Mouse (Mus musculus) heart, postnatal 0 days (tissue): ENCODE measurements at regions not wholly inside any gene's neighbourhood (a gene's known extent, or its start where the extent isn't known, plus 50 kb on each side); places are given as distances from the start of the nearest gene placed in this dataset.
A peak's percentile ranks its signal among the peaks of the same experiment; 100 is the strongest.

Experiments used
- ATAC-seq: fragments of 200-750 bp; cut with Nextera tagmentation; 2 replicates; pipeline ENCODE4 v1.8.0; 2017; ENCODE audit warnings: low read depth, moderate number of reproducible peaks, moderate library complexity; ENCODE audit not compliant: insufficient read depth
- DNase-seq: peaks from one replicate; pipeline ENCODE4 v3.0.0-alpha.2; 2016; ENCODE audit warnings: low spot score
- H3K27ac ChIP-seq: fragments of 300-500 bp; sonication (generic); 2 replicates; pipeline ENCODE4 v1.5.1; 2014; ENCODE audit warnings: low read depth, mild to moderate bottlenecking
- H3K27me3 ChIP-seq: fragments of 300-500 bp; sonication (generic); 2 replicates; pipeline ENCODE4 v1.6.1; 2014; ENCODE audit warnings: low read length, mixed read lengths; ENCODE audit not compliant: control insufficient read depth, insufficient read depth
- H3K36me3 ChIP-seq: fragments of 300-500 bp; sonication (generic); replicated peaks from 2 replicates; pipeline ENCODE4 v1.6.1; 2014; ENCODE audit warnings: low read length, mixed read lengths; ENCODE audit not compliant: control insufficient read depth, insufficient read depth
- H3K4me1 ChIP-seq: fragments of 300-500 bp; sonication (generic); 2 replicates; pipeline ENCODE4 v1.6.1; 2014; ENCODE audit warnings: antibody characterized with exemption; ENCODE audit not compliant: control insufficient read depth, insufficient read depth
- H3K4me2 ChIP-seq: fragments of 300-500 bp; sonication (generic); 2 replicates; pipeline ENCODE4 v1.6.1; 2014; ENCODE audit warnings: low read depth, mild to moderate bottlenecking, low read length, moderate library complexity
- H3K4me3 ChIP-seq: fragments of 300-500 bp; sonication (generic); 2 replicates; pipeline ENCODE4 v1.5.1; 2014; ENCODE audit warnings: low read depth, low read length
- H3K9ac ChIP-seq: fragments of 300-500 bp; sonication (generic); replicated peaks from 2 replicates; pipeline ENCODE4 v1.6.1; 2014; ENCODE audit warnings: low read depth, low read length, mixed read lengths
- H3K9me3 ChIP-seq: fragments of 300-500 bp; sonication (generic); replicated peaks from 2 replicates; pipeline ENCODE4 v1.6.1; 2016; ENCODE audit warnings: low read length; ENCODE audit not compliant: control insufficient read depth
- CTCF ChIP-seq: IDR thresholded peaks from 2 replicates; pipeline ENCODE4 v1.5.1; 2016; ENCODE audit warnings: antibody characterized with exemption, control low read depth, low read depth
- EP300 ChIP-seq: IDR thresholded peaks from 2 replicates; pipeline ENCODE4 v1.6.1; 2016; ENCODE audit warnings: antibody characterized with exemption, low read depth
- WGBS: fragments of 180-500 bp; shearing (Covaris S2); extraction: QIAGEN DNeasy Blood & Tissue Kit; methylation state at CpG from one replicate; pipeline ENCODE4 v1.1.7; 2014; 5-methylcytosine and 5-hydroxymethylcytosine counted together

- no peak for DNase-seq
- Histone ChIP-seq H3K4me1 (no peaks in the 10 kb centered on the region), H3K9ac (no peak overlapping the region), H3K9me3 (no peaks in the 10 kb centered on the region), H3K27ac (no peak overlapping the region), H3K4me3 (no peak overlapping the region), H3K4me2 (no peak overlapping the region), H3K27me3 (no peaks in the 10 kb centered on the region), H3K36me3 (no peaks in the 10 kb centered on the region)
- TF ChIP-seq EP300 (no peak), CTCF (no peak)
- 63% methylated on average over 3 of the region's 3 CpGs for WGBS
- ATAC-seq = no peak
These were observed 368.8 kb downstream of the Insc start for GRCm38 (mm10) chr7:115112282-115112681.

DNA sequence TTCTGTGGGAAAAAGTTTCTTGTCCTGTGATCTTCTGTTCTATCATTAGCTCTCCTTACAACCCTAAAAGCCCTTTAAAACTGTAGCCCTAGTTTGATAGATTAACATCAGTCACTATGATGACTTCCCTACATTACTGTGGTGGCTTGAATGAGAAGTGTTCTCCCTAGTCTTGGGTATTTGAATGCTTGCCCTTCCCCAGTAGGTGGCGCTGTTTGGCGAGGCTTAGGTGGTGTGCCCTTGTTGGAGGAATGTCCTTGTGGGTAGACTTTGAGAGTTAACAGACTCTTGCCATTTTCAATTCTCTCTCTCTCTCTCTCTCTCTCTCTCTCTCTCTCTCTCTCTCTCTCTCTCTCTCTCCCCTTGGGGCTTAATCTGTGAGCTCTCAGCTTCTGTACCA is 379.8 kb downstream of the Insc start:
- no peak for DNase-seq
- Histone ChIP-seq H3K27ac (no peak overlapping the region), H3K9me3 (no peaks in the 10 kb centered on the region), H3K4me1 (no peaks in the 10 kb centered on the region), H3K4me2 (no peak overlapping the region), H3K36me3 (no peaks in the 10 kb centered on the region), H3K9ac (no peak overlapping the region), H3K27me3 (no peaks in the 10 kb centered on the region), H3K4me3 (no peak overlapping the region)
- WGBS = 59% methylated on average over 2 of the region's 2 CpGs
- ATAC-seq = no peak
- peak; percentile 28 for TF ChIP-seq CTCF
- no peak for TF ChIP-seq EP300

DNA sequence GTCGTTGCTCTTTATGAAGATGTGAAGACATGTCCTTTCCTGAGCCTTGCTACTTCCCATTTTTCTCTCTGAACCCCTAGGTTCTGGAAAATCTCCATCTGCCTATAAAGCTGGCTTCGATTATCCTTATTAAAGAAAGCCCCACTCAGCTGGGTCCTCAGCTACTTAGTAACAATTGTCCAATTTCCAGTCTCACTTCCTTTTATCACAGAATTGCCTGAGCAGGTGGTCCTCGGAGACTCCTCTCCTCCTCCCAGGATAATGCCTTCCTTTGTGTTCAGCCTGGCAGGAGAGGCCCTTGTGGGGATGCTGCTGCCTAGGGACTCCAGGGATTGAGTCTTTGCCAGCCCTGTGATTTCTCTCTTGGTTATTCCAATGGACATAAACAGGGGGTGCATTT is 385.5 kb downstream of the Insc start:
- ATAC-seq (no peak), DNase-seq (no peak)
- Histone ChIP-seq H3K9ac (no peak overlapping the region), H3K4me3 (no peak overlapping the region), H3K4me1 (no peaks in the 10 kb centered on the region), H3K27me3 (no peaks in the 10 kb centered on the region), H3K27ac (no peak overlapping the region), H3K36me3 (no peaks in the 10 kb centered on the region), H3K9me3 (no peaks in the 10 kb centered on the region), H3K4me2 (no peak overlapping the region)
- TF ChIP-seq EP300 (no peak), CTCF (no peak)
- WGBS = 46% methylated on average over 3 of the region's 3 CpGs

GRCm38 (mm10) chr7:115131259-115131969 is 387.9 kb downstream of the Insc start:
- H3K9me3 ChIP-seq = no peaks in the 10 kb centered on the region
- H3K4me1 ChIP-seq = 0 out of 2 replicates have a peak, but pooled peaks cover 4% of the 10 kb centered on the region
- no peaks in the 10 kb centered on the region for H3K36me3 ChIP-seq
- ATAC-seq = no peak
- H3K9ac ChIP-seq = no peak overlapping the region
- DNase-seq = no peak
- H3K27me3 ChIP-seq = no peaks in the 10 kb centered on the region
- 85% methylated on average over 10 of the region's 10 CpGs for WGBS
- no peak overlapping the region for H3K27ac ChIP-seq
- no peak overlapping the region for H3K4me2 ChIP-seq
- no peak for TF ChIP-seq EP300
- no peak for TF ChIP-seq CTCF
- H3K4me3 ChIP-seq = no peak overlapping the region

DNA sequence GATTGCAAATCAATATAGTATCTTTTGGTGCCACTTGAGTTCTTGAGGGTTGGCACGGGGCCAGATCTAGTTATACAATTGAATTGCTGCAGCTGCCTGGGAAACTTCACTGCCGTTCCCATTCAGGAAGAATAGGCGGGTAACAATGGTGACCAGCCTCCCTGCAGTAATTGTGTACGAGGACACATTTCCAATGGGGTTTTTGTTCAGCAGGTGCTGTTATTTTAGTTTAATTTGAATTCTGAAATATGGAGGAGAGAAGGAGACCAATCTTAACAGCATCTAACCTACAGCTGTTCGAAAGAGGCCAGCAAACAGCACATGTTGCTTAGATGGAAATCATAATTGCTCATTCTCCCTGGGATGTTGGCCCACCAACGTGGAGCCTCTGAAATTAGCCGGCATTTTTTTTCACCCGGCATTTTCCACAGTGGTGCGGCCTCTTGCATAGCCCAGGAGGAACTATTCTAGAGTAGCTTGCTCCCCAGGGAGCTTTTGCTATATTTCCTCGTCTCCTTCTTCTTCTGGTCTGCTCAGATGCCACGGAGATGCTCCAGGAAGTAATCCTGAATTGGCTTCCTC is 388.6 kb downstream of the Insc start:
- Histone ChIP-seq H3K4me2 (no peak overlapping the region), H3K27me3 (no peaks in the 10 kb centered on the region), H3K9ac (no peak overlapping the region), H3K4me1 (peaks cover 5% of the 10 kb centered on the region; the same call in 1 of the 2 replicates), H3K36me3 (no peaks in the 10 kb centered on the region), H3K27ac (no peak overlapping the region), H3K9me3 (no peaks in the 10 kb centered on the region), H3K4me3 (no peak overlapping the region)
- 54% methylated on average over 11 of the region's 11 CpGs for WGBS
- ATAC-seq = no peak
- TF ChIP-seq EP300 = no peak
- TF ChIP-seq CTCF = no peak
- no peak for DNase-seq

GRCm38 (mm10) chr7:115132595-115132994 is 389.1 kb downstream of the Insc start:
- DNase-seq (no peak), ATAC-seq (no peak)
- Histone ChIP-seq H3K9me3 (no peaks in the 10 kb centered on the region), H3K36me3 (no peaks in the 10 kb centered on the region), H3K9ac (no peak overlapping the region), H3K4me1 (peaks cover 9% of the 10 kb centered on the region), H3K4me2 (no peak overlapping the region), H3K4me3 (no peak overlapping the region), H3K27me3 (no peaks in the 10 kb centered on the region), H3K27ac (no peak overlapping the region)
- WGBS = 69% methylated on average over 3 of the region's 3 CpGs
- TF ChIP-seq CTCF (no peak), EP300 (no peak)
